Mouse (Mus musculus): ENCODE data around the gene Nipbl. TPM values are rescaled to one million over a fixed set of nuclear protein-coding genes. Genes with fewer than 3 reads are reported as not detected.

Nipbl gene
- polyA plus RNA-seq, 1 experiment from 2014 or later, result 35.0 TPM

- H3K4me3 ChIP-seq (ENCODE audit: inconsistent target), result peak overlapping the region; percentile 79
- peak overlapping the region; percentile 70 for H3K27ac ChIP-seq
- H3K79me2 ChIP-seq (ENCODE audit: inconsistent target), result peaks cover 67% of the 10 kb centered on the region
- whole genome bisulfite sequencing (ENCODE audit: missing documents), result 2% methylated on average over 39 of the region's 40 CpGs
- H3K36me3 ChIP-seq (ENCODE audit: inconsistent target), result no peaks in the 10 kb centered on the region
These were observed 916 bp downstream of the Nipbl start for GRCm38 (mm10) chr15:8443168-8443925.

GRCm38 (mm10) chr15:8442761-8443160, 1.5 kb downstream of the Nipbl start:
- Histone ChIP-seq H3K27ac (peak overlapping the region; percentile 70), H3K79me2 (ENCODE audit: inconsistent target) (peaks cover 67% of the 10 kb centered on the region), H3K4me3 (ENCODE audit: inconsistent target) (peak overlapping the region; percentile 79), H3K36me3 (ENCODE audit: inconsistent target) (no peaks in the 10 kb centered on the region)
- WGBS (ENCODE audit: missing documents), result 4% methylated on average over 6 of the region's 6 CpGs

GRCm38 (mm10) chr15:8442156-8442555, 2.1 kb downstream of the Nipbl start:
- Histone ChIP-seq H3K79me2 (ENCODE audit: inconsistent target) (peaks cover 67% of the 10 kb centered on the region), H3K27ac (peak overlapping the region; percentile 70), H3K4me3 (ENCODE audit: inconsistent target) (peak overlapping the region; percentile 79), H3K36me3 (ENCODE audit: inconsistent target) (no peaks in the 10 kb centered on the region)
- WGBS (ENCODE audit: missing documents), result 2% methylated on average over 11 of the region's 11 CpGs

GRCm38 (mm10) chr15:8433239-8433947, 10.9 kb downstream of the Nipbl start:
- no peak overlapping the region for H3K27ac ChIP-seq
- 18% methylated on average over 2 of the region's 2 CpGs for WGBS (ENCODE audit: missing documents)

GRCm38 (mm10) chr15:8432534-8432933, 11.7 kb downstream of the Nipbl start:
- no peak overlapping the region for H3K27ac ChIP-seq
- 100% methylated on average over 1 of the region's 2 CpGs for WGBS (ENCODE audit: missing documents)
- no peaks in the 10 kb centered on the region for H3K36me3 ChIP-seq (ENCODE audit: inconsistent target)
- peaks cover 98% of the 10 kb centered on the region for H3K79me2 ChIP-seq (ENCODE audit: inconsistent target)
- H3K4me3 ChIP-seq (ENCODE audit: inconsistent target), result no peak overlapping the region

More at GRCm38 (mm10) chr15:8433239-8433947, 10.9 kb downstream of the Nipbl start:
- no peaks in the 10 kb centered on the region for H3K36me3 ChIP-seq (ENCODE audit: inconsistent target)
- H3K79me2 ChIP-seq (ENCODE audit: inconsistent target), result peaks cover 98% of the 10 kb centered on the region
- no peak overlapping the region for H3K4me3 ChIP-seq (ENCODE audit: inconsistent target)

- Histone ChIP-seq H3K79me2 (ENCODE audit: inconsistent target) (peaks cover 98% of the 10 kb centered on the region), H3K36me3 (ENCODE audit: inconsistent target) (no peaks in the 10 kb centered on the region), H3K27ac (no peak overlapping the region), H3K4me3 (ENCODE audit: inconsistent target) (no peak overlapping the region)
- WGBS (ENCODE audit: missing documents), result 92% methylated on average over 5 of the region's 5 CpGs
These were observed 14.8 kb downstream of the Nipbl start for GRCm38 (mm10) chr15:8429502-8429901.

- no peak overlapping the region for H3K27ac ChIP-seq
- no peaks in the 10 kb centered on the region for H3K36me3 ChIP-seq (ENCODE audit: inconsistent target)
- 70% methylated on average over 6 of the region's 6 CpGs for WGBS (ENCODE audit: missing documents)
- peaks cover 100% of the 10 kb centered on the region for H3K79me2 ChIP-seq (ENCODE audit: inconsistent target)
- no peak overlapping the region for H3K4me3 ChIP-seq (ENCODE audit: inconsistent target)
These were observed 23.4 kb downstream of the Nipbl start for GRCm38 (mm10) chr15:8420909-8421308.

- 78% methylated on average over 4 of the region's 4 CpGs for WGBS (ENCODE audit: missing documents)
These were observed 27.6 kb downstream of the Nipbl start for GRCm38 (mm10) chr15:8416500-8417138.

GRCm38 (mm10) chr15:8413356-8413755, 30.9 kb downstream of the Nipbl start:
- Histone ChIP-seq H3K4me3 (ENCODE audit: inconsistent target) (no peak overlapping the region), H3K27ac (no peak overlapping the region), H3K79me2 (ENCODE audit: inconsistent target) (peaks cover 100% of the 10 kb centered on the region), H3K36me3 (ENCODE audit: inconsistent target) (no peaks in the 10 kb centered on the region)
- 62% methylated on average over 3 of the region's 3 CpGs for WGBS (ENCODE audit: missing documents)

More at GRCm38 (mm10) chr15:8416500-8417138, 27.6 kb downstream of the Nipbl start:
- no peaks in the 10 kb centered on the region for H3K36me3 ChIP-seq (ENCODE audit: inconsistent target)
- H3K79me2 ChIP-seq (ENCODE audit: inconsistent target), result peaks cover 100% of the 10 kb centered on the region
- no peak overlapping the region for H3K27ac ChIP-seq
- H3K4me3 ChIP-seq (ENCODE audit: inconsistent target), result no peak overlapping the region

GRCm38 (mm10) chr15:8411873-8412272, 32.4 kb downstream of the Nipbl start:
- no peaks in the 10 kb centered on the region for H3K36me3 ChIP-seq (ENCODE audit: inconsistent target)
- H3K79me2 ChIP-seq (ENCODE audit: inconsistent target), result peaks cover 100% of the 10 kb centered on the region
- no peak overlapping the region for H3K4me3 ChIP-seq (ENCODE audit: inconsistent target)
- WGBS (ENCODE audit: missing documents), result 71% methylated on average over 1 of the region's 1 CpGs
- H3K27ac ChIP-seq, result no peak overlapping the region

- Histone ChIP-seq H3K79me2 (ENCODE audit: inconsistent target) (peaks cover 100% of the 10 kb centered on the region), H3K4me3 (ENCODE audit: inconsistent target) (no peak overlapping the region), H3K36me3 (ENCODE audit: inconsistent target) (no peaks in the 10 kb centered on the region), H3K27ac (no peak overlapping the region)
- WGBS (ENCODE audit: missing documents), result 13% methylated on average over 1 of the region's 1 CpGs
These were observed 33.0 kb downstream of the Nipbl start for GRCm38 (mm10) chr15:8411168-8411837.

- no peaks in the 10 kb centered on the region for H3K36me3 ChIP-seq (ENCODE audit: inconsistent target)
- peaks cover 100% of the 10 kb centered on the region for H3K79me2 ChIP-seq (ENCODE audit: inconsistent target)
- no peak overlapping the region for H3K4me3 ChIP-seq (ENCODE audit: inconsistent target)
- H3K27ac ChIP-seq, result no peak overlapping the region
- 64% methylated on average over 2 of the region's 2 CpGs for WGBS (ENCODE audit: missing documents)
These were observed 37.2 kb downstream of the Nipbl start for GRCm38 (mm10) chr15:8407082-8407481.

- Histone ChIP-seq H3K36me3 (ENCODE audit: inconsistent target) (no peaks in the 10 kb centered on the region), H3K4me3 (ENCODE audit: inconsistent target) (no peak overlapping the region), H3K27ac (no peak overlapping the region), H3K79me2 (ENCODE audit: inconsistent target) (peaks cover 100% of the 10 kb centered on the region)
- 92% methylated on average over 1 of the region's 2 CpGs for WGBS (ENCODE audit: missing documents)
These were observed 38.0 kb downstream of the Nipbl start for GRCm38 (mm10) chr15:8406219-8406618.

- WGBS (ENCODE audit: missing documents), result 77% methylated on average over 2 of the region's 2 CpGs
- no peak overlapping the region for H3K4me3 ChIP-seq (ENCODE audit: inconsistent target)
- H3K79me2 ChIP-seq (ENCODE audit: inconsistent target), result peaks cover 100% of the 10 kb centered on the region
These were observed 41.7 kb downstream of the Nipbl start for GRCm38 (mm10) chr15:8402591-8402990.

More at GRCm38 (mm10) chr15:8402591-8402990, 41.7 kb downstream of the Nipbl start:
- no peaks in the 10 kb centered on the region for H3K36me3 ChIP-seq (ENCODE audit: inconsistent target)
- H3K27ac ChIP-seq, result no peak overlapping the region
